Mouse (Mus musculus) midbrain, postnatal 0 days (tissue): ENCODE measurements around the gene Nudt16l1. TPM values are rescaled to one million over a fixed set of nuclear protein-coding genes. Genes with fewer than 3 reads are reported as not detected.
A peak's percentile ranks its signal among the peaks of the same experiment; 100 is the strongest.

Experiments used
- ATAC-seq: fragments of 200-750 bp; cut with Nextera tagmentation; 2 replicates; pipeline ENCODE4 v1.8.0; 2017; ENCODE audit warnings: moderate number of reproducible peaks, mild to moderate bottlenecking, moderate TSS enrichment, moderate library complexity; ENCODE audit not compliant: low FRiP score
- DNase-seq: peaks from one replicate; pipeline ENCODE4 v3.0.0-alpha.2; 2015; ENCODE audit warnings: low spot score
- H3K27ac ChIP-seq: fragments of 300-500 bp; sonication (generic); 2 replicates; pipeline ENCODE4 v1.5.1; 2014; ENCODE audit warnings: low read depth, mild to moderate bottlenecking, low read length, mixed read lengths
- H3K27me3 ChIP-seq: fragments of 300-500 bp; sonication (generic); 2 replicates; pipeline ENCODE4 v1.6.1; 2014; ENCODE audit warnings: low read length, control low read depth, mixed read lengths; ENCODE audit not compliant: insufficient read depth
- H3K36me3 ChIP-seq: fragments of 300-500 bp; sonication (generic); 2 replicates; pipeline ENCODE4 v1.6.1; 2014; ENCODE audit warnings: low read length, control low read depth, mixed read lengths; ENCODE audit not compliant: insufficient read depth
- H3K4me1 ChIP-seq: fragments of 300-500 bp; sonication (generic); 2 replicates; pipeline ENCODE4 v1.6.1; 2014; ENCODE audit warnings: mild to moderate bottlenecking, control low read depth, antibody characterized with exemption, low read length, mixed read lengths; ENCODE audit not compliant: insufficient read depth
- H3K4me2 ChIP-seq: fragments of 300-500 bp; sonication (generic); 2 replicates; pipeline ENCODE4 v1.6.1; 2014; ENCODE audit warnings: low read depth, mild to moderate bottlenecking, low read length, mixed read lengths; ENCODE audit not compliant: poor library complexity, severe bottlenecking
- H3K4me3 ChIP-seq: fragments of 300-500 bp; sonication (generic); 2 replicates; pipeline ENCODE4 v1.5.1; 2014; ENCODE audit warnings: low read depth, mild to moderate bottlenecking, low read length, moderate library complexity
- H3K9ac ChIP-seq: fragments of 300-500 bp; sonication (generic); replicated peaks from 2 replicates; pipeline ENCODE4 v1.6.1; 2014; ENCODE audit warnings: mild to moderate bottlenecking, low read length, moderate library complexity, mixed read lengths; ENCODE audit not compliant: poor library complexity, severe bottlenecking
- H3K9me3 ChIP-seq: fragments of 300-500 bp; sonication (generic); 2 replicates; pipeline ENCODE4 v1.6.1; 2016; ENCODE audit warnings: low read length, control low read depth
- CTCF ChIP-seq: IDR thresholded peaks from 2 replicates; pipeline ENCODE4 v1.5.1; 2016; ENCODE audit warnings: antibody characterized with exemption, mild to moderate bottlenecking
- WGBS: fragments of 180-500 bp; shearing (Covaris S2); extraction: QIAGEN DNeasy Blood & Tissue Kit; methylation state at CpG from one replicate; pipeline ENCODE4 v1.1.7; 2014; 5-methylcytosine and 5-hydroxymethylcytosine counted together
- polyA plus RNA-seq: library from polyadenylated mRNA; unstranded; fragments of >200 nt; fragmentation: Nextera tagmentation; extraction: Ambion mirVana; gene quantifications from 2 replicates; pipeline ENCODE4 v1.2.1, GENCODE M21; 2015
- total RNA-seq: library from RNA; depleted of rRNA; stranded (reverse); fragments of >200 nt; gene quantifications from 2 replicates; pipeline ENCODE4 v1.2.3, GENCODE M21; 2014

Nudt16l1 gene
- total and polyA plus RNA-seq, 2 experiments from 2014 or later, result 46.7 to 103 TPM

- ATAC-seq, result no peak
- 89% methylated on average over 3 of the region's 3 CpGs for WGBS
- no peak overlapping the region for H3K27ac ChIP-seq
- no peak overlapping the region for H3K4me3 ChIP-seq
- no peaks in the 10 kb centered on the region for H3K27me3 ChIP-seq
- H3K4me1 ChIP-seq, result no peaks in the 10 kb centered on the region
- no peaks in the 10 kb centered on the region for H3K9me3 ChIP-seq
- H3K36me3 ChIP-seq, result peaks cover 12% of the 10 kb centered on the region; the same call in 1 of the 2 replicates
- no peak for DNase-seq
- H3K9ac ChIP-seq, result no peak overlapping the region
- no peak overlapping the region for H3K4me2 ChIP-seq
- no peak for TF ChIP-seq CTCF
Measured at GRCm38 (mm10) chr16:4904878-4905277, 33.7 kb upstream of the Nudt16l1 start.

- Histone ChIP-seq H3K36me3 (peaks cover 14% of the 10 kb centered on the region), H3K4me1 (no peaks in the 10 kb centered on the region), H3K27me3 (no peaks in the 10 kb centered on the region), H3K4me2 (no peak overlapping the region), H3K9ac (no peak overlapping the region), H3K27ac (no peak overlapping the region), H3K4me3 (no peak overlapping the region), H3K9me3 (no peaks in the 10 kb centered on the region)
- no peak for TF ChIP-seq CTCF
- WGBS, result 66% methylated on average over 1 of the region's 1 CpGs
- ATAC-seq (no peak), DNase-seq (no peak)
Measured at GRCm38 (mm10) chr16:4905591-4905990, 33.0 kb upstream of the Nudt16l1 start.

GRCm38 (mm10) chr16:4906559-4906958, 32.0 kb upstream of the Nudt16l1 start:
- Histone ChIP-seq H3K36me3 (peaks cover 24% of the 10 kb centered on the region), H3K9ac (no peak overlapping the region), H3K9me3 (no peaks in the 10 kb centered on the region), H3K27ac (no peak overlapping the region), H3K4me2 (no peak overlapping the region), H3K27me3 (no peaks in the 10 kb centered on the region), H3K4me1 (no peaks in the 10 kb centered on the region), H3K4me3 (no peak overlapping the region)
- TF ChIP-seq CTCF, result no peak
- no peak for ATAC-seq
- DNase-seq, result no peak

GRCm38 (mm10) chr16:4907386-4907785, 31.2 kb upstream of the Nudt16l1 start:
- Histone ChIP-seq H3K36me3 (peaks cover 32% of the 10 kb centered on the region), H3K27me3 (no peaks in the 10 kb centered on the region), H3K9me3 (no peaks in the 10 kb centered on the region), H3K4me2 (no peak overlapping the region), H3K4me1 (no peaks in the 10 kb centered on the region), H3K27ac (no peak overlapping the region), H3K9ac (no peak overlapping the region), H3K4me3 (no peak overlapping the region)
- DNase-seq (peak; percentile 29), ATAC-seq (no peak)
- 79% methylated on average over 2 of the region's 2 CpGs for WGBS
- TF ChIP-seq CTCF, result no peak

GRCm38 (mm10) chr16:4907972-4908371, 30.6 kb upstream of the Nudt16l1 start:
- WGBS, result 45% methylated on average over 4 of the region's 5 CpGs
- Histone ChIP-seq H3K36me3 (peaks cover 37% of the 10 kb centered on the region), H3K4me2 (no peak overlapping the region), H3K27me3 (no peaks in the 10 kb centered on the region), H3K4me1 (no peaks in the 10 kb centered on the region), H3K9me3 (no peaks in the 10 kb centered on the region), H3K9ac (no peak overlapping the region), H3K4me3 (no peak overlapping the region), H3K27ac (no peak overlapping the region)
- ATAC-seq (no peak), DNase-seq (no peak)
- no peak for TF ChIP-seq CTCF

- ATAC-seq (no peak), DNase-seq (no peak)
- Histone ChIP-seq H3K4me1 (no peaks in the 10 kb centered on the region), H3K9me3 (no peaks in the 10 kb centered on the region), H3K4me2 (no peak overlapping the region), H3K27ac (no peak overlapping the region), H3K36me3 (peaks cover 49% of the 10 kb centered on the region), H3K9ac (no peak overlapping the region), H3K4me3 (no peak overlapping the region), H3K27me3 (no peaks in the 10 kb centered on the region)
- peak; percentile 69 for TF ChIP-seq CTCF
- 100% methylated on average over 2 of the region's 2 CpGs for WGBS
Measured at GRCm38 (mm10) chr16:4909745-4910144, 28.8 kb upstream of the Nudt16l1 start.
